Mouse (Mus musculus) left cerebral cortex, postnatal 36 days (tissue): ENCODE results near the gene Gjc3. TPM values are rescaled to one million over a fixed set of nuclear protein-coding genes. Genes with fewer than 3 reads are reported as not detected.
"Not testable (repeated sequence)": the region's sequence is repeated elsewhere in the genome, so short reads cannot be mapped to it uniquely, and the experiment has no call there.

Experiments used
- DNase-seq, 2 experiments: peaks; one replicate each; pipeline ENCODE4 v3.0.0; 2021 to 2022; ENCODE audit warnings: low spot score in 2 of 2, mixed read lengths in 1 of 2
- intact Hi-C: fragments of 180-260 bp; cut with DNase I; formaldehyde crosslinking; loops from one replicate; pipeline ENCODE4 v1.15.1; 2025
- total RNA-seq, 2 experiments: library from RNA; stranded (reverse); gene quantifications; 2 replicates each; pipeline ENCODE4 v1.2.3; 2021

The Gjc3 gene
- total RNA-seq = 10 to 100 TPM; 21.0 to 23.4 TPM

GRCm38 (mm10) chr5:137962945-137963344 lies at the start of gene Gjc3:
Gene Gjc3, minus strand, starts transcription at chr5:137963098.
- intact Hi-C loops = no loop called here
- DNase-seq = no peak

GRCm38 (mm10) chr5:138012382-138012781 lies 49.5 kb upstream of the Gjc3 start:
- DNase-seq = no peak
- intact Hi-C loops = no loop called here

GRCm38 (mm10) chr5:138009437-138009836 lies 46.5 kb upstream of the Gjc3 start:
- intact Hi-C loops = no loop called here
- no peak for DNase-seq

GRCm38 (mm10) chr5:137986351-137986750 lies 23.5 kb upstream of the Gjc3 start:
- intact Hi-C loops = no loop called here

GRCm38 (mm10) chr5:137981300-137981699 lies 18.4 kb upstream of the Gjc3 start, which contains the start of gene Azgp1:
Gene Azgp1, plus strand, starts transcription at chr5:137981520.
- no peak for DNase-seq
- intact Hi-C loops = no loop called here

More at GRCm38 (mm10) chr5:137986351-137986750, 23.5 kb upstream of the Gjc3 start:
- no peak for DNase-seq

- intact Hi-C loops = no loop called here
- no peak for DNase-seq
Observed at GRCm38 (mm10) chr5:137979081-137979480, 16.2 kb upstream of the Gjc3 start.

- intact Hi-C loops = no loop called here
- DNase-seq = no peak
Observed at GRCm38 (mm10) chr5:137977291-137977690, 14.4 kb upstream of the Gjc3 start.

GRCm38 (mm10) chr5:137975434-137975833 lies 12.5 kb upstream of the Gjc3 start:
- intact Hi-C loops = no loop called here
- DNase-seq = no peak

GRCm38 (mm10) chr5:137974724-137975123 lies 11.8 kb upstream of the Gjc3 start:
- intact Hi-C loops = loop anchor here (5.0 kb wide), 2 partner anchors 72 to 87 kb away; no protein-coding TSS in a partner anchor
- no peak for DNase-seq

- no peak for DNase-seq
- intact Hi-C loops = loop anchor here (5.0 kb wide), 2 partner anchors 71 to 86 kb away; no protein-coding TSS in a partner anchor
Observed at GRCm38 (mm10) chr5:137973738-137974137, 10.8 kb upstream of the Gjc3 start.

GRCm38 (mm10) chr5:137973161-137973560 lies 10.3 kb upstream of the Gjc3 start:
- DNase-seq = no peak
- intact Hi-C loops = loop anchor here (5.0 kb wide), 2 partner anchors 71 to 86 kb away; no protein-coding TSS in a partner anchor

GRCm38 (mm10) chr5:137966492-137966891 lies 3.6 kb upstream of the Gjc3 start:
- intact Hi-C loops = no loop called here
- no peak for DNase-seq

- no peak for DNase-seq
- intact Hi-C loops = no loop called here
Observed at GRCm38 (mm10) chr5:137956404-137956803, 6.5 kb downstream of the Gjc3 start.

GRCm38 (mm10) chr5:137951218-137951617 lies 11.7 kb downstream of the Gjc3 start:
- intact Hi-C loops = no loop called here
- no peak for DNase-seq

- intact Hi-C loops = no loop called here
- DNase-seq = no peak
Observed at GRCm38 (mm10) chr5:137947303-137947702, 15.6 kb downstream of the Gjc3 start.

- DNase-seq = no peak
- intact Hi-C loops = no loop called here
Observed at GRCm38 (mm10) chr5:137943133-137943532, 19.8 kb downstream of the Gjc3 start.

GRCm38 (mm10) chr5:137940948-137941347 lies 21.9 kb downstream of the Gjc3 start:
- no peak for DNase-seq
- intact Hi-C loops = no loop called here

- intact Hi-C loops = no loop called here
Observed at GRCm38 (mm10) chr5:137937238-137937637, 25.7 kb downstream of the Gjc3 start.

GRCm38 (mm10) chr5:137936486-137936885 lies 26.4 kb downstream of the Gjc3 start:
- intact Hi-C loops = no loop called here
- DNase-seq = no peak

More at GRCm38 (mm10) chr5:137937238-137937637, 25.7 kb downstream of the Gjc3 start:
- DNase-seq = no peak

- intact Hi-C loops, DNase-seq: not testable (repeated sequence)
Observed at GRCm38 (mm10) chr5:137933934-137934333, 29.0 kb downstream of the Gjc3 start.

GRCm38 (mm10) chr5:137928439-137928838 lies 34.5 kb downstream of the Gjc3 start:
- intact Hi-C loops = no loop called here
- no peak for DNase-seq

GRCm38 (mm10) chr5:137922171-137922570 lies 40.7 kb downstream of the Gjc3 start:
- DNase-seq = no peak

More at GRCm38 (mm10) chr5:137922171-137922570, 40.7 kb downstream of the Gjc3 start:
- intact Hi-C loops = no loop called here
